Mouse (Mus musculus): ENCODE measurements around the gene Slc22a18. TPM values are rescaled to one million over a fixed set of nuclear protein-coding genes. Genes with fewer than 3 reads are reported as not detected.

Slc22a18 gene
- total and polyA plus RNA-seq, 3 experiments, result 5.8 to 19.8 TPM; not detected in 1

GRCm38 (mm10) chr7:143458963-143459331, 14.6 kb upstream of the Slc22a18 start:
- Histone ChIP-seq H3K9ac (ENCODE audit: control insufficient read depth, low read depth, low read length, poor library complexity, severe bottlenecking) (no peak overlapping the region), H3K27ac (ENCODE audit: control insufficient read depth, low read depth, low read length) (no peak overlapping the region), H3K79me2 (ENCODE audit: control insufficient read depth, insufficient read depth, low read length, poor library complexity) (no peaks in the 10 kb centered on the region), H3K9me3 (replicated peaks; ENCODE audit: insufficient read depth, low read length) (no peaks in the 10 kb centered on the region), H3K4me3 (ENCODE audit: control insufficient read depth in 1 of 2, insufficient read depth in 1 of 2, low read depth in 2 of 2, low read length in 2 of 2) (no peak overlapping the region), H3K4me1 (ENCODE audit: control insufficient read depth in 1 of 2, insufficient read depth in 2 of 2, low read length in 2 of 2) (peaks cover 0 to 5% of the 10 kb centered on the region in 2 experiments; a peak in 1 of 4 replicates), H3K36me3 (ENCODE audit: control insufficient read depth in 1 of 2, insufficient read depth in 2 of 2, low read length in 2 of 2) (peaks cover 0 to 6% of the 10 kb centered on the region in 2 experiments; a peak in 2 of 4 replicates), H3K27me3 (ENCODE audit: control insufficient read depth in 1 of 2, insufficient read depth in 2 of 2, low read length in 2 of 2) (no peaks in the 10 kb centered on the region)
- DNase-seq (ENCODE audit: low read depth, low spot score), result no peak
- no peak for TF ChIP-seq ELF1 (IDR thresholded peaks at IDR 0.05; ENCODE audit: low read depth, low read length)
- no peak for TF ChIP-seq E2F4 (IDR thresholded peaks at IDR 0.05; ENCODE audit: borderline replicate concordance, low read depth, low read length)
- no peak for TF ChIP-seq TBP (IDR thresholded peaks at IDR 0.05; ENCODE audit: low read depth, low read length)
- TF ChIP-seq ZMIZ1 (IDR thresholded peaks at IDR 0.05; ENCODE audit: low read depth, low read length), result no peak
- TF ChIP-seq USF1 (IDR thresholded peaks at IDR 0.05; ENCODE audit: low read depth, low read length), result no peak
- TF ChIP-seq MYB (IDR thresholded peaks at IDR 0.05; ENCODE audit: low read depth, low read length), result no peak
- TF ChIP-seq NRF1 (IDR thresholded peaks at IDR 0.05; ENCODE audit: insufficient read depth, low read depth, low read length, poor library complexity, severe bottlenecking), result no peak
- no peak for TF ChIP-seq JUND (IDR thresholded peaks at IDR 0.05; ENCODE audit: low read depth, low read length)
- TF ChIP-seq MEF2A (IDR thresholded peaks at IDR 0.05; ENCODE audit: extremely low read depth, insufficient replicate concordance, low read depth, low read length, poor library complexity, severe bottlenecking), result no peak
- no peak for TF ChIP-seq MAX (IDR thresholded peaks at IDR 0.05; ENCODE audit: low read length)
- no peak for TF ChIP-seq MYC (IDR thresholded peaks at IDR 0.05; ENCODE audit: low read depth, low read length)
- TF ChIP-seq GABPA (IDR thresholded peaks at IDR 0.05; ENCODE audit: low read depth, low read length), result no peak
- TF ChIP-seq MAFK (IDR thresholded peaks at IDR 0.05; ENCODE audit: borderline replicate concordance, low read depth, low read length), result no peak
- TF ChIP-seq POLR2AphosphoS5 (IDR thresholded peaks at IDR 0.05; ENCODE audit: borderline replicate concordance, low read depth, low read length), result no peak
- TF ChIP-seq TCF12 (IDR thresholded peaks at IDR 0.05; ENCODE audit: low read depth, low read length), result no peak
- TF ChIP-seq ZNF384 (IDR thresholded peaks at IDR 0.05; ENCODE audit: low read depth, low read length), result no peak

GRCm38 (mm10) chr7:143459332-143460211, 14.0 kb upstream of the Slc22a18 start:
- TF ChIP-seq SIN3A (IDR thresholded peaks at IDR 0.05; ENCODE audit: low read length) (no peak), GATA1 (IDR thresholded peaks at IDR 0.05; ENCODE audit: low read depth, low read length) (no peak), SMC3 (IDR thresholded peaks at IDR 0.05; ENCODE audit: low read depth, low read length) (no peak), ZC3H11A (IDR thresholded peaks at IDR 0.05; ENCODE audit: low read depth, low read length) (no peak), ZMIZ1 (IDR thresholded peaks at IDR 0.05; ENCODE audit: low read depth, low read length) (no peak)
- H3K36me3 ChIP-seq (ENCODE audit: control insufficient read depth in 1 of 2, insufficient read depth in 2 of 2, low read length in 2 of 2), result peaks cover 0 to 12% of the 10 kb centered on the region in 2 experiments; a peak in 2 of 4 replicates
- no peak overlapping the region for H3K27ac ChIP-seq (ENCODE audit: control insufficient read depth, low read depth, low read length)
- H3K27me3 ChIP-seq (ENCODE audit: control insufficient read depth in 1 of 2, insufficient read depth in 2 of 2, low read length in 2 of 2), result no peaks in the 10 kb centered on the region
- no peak overlapping the region for H3K9ac ChIP-seq (ENCODE audit: control insufficient read depth, low read depth, low read length, poor library complexity, severe bottlenecking)
- H3K4me1 ChIP-seq (ENCODE audit: control insufficient read depth in 1 of 2, insufficient read depth in 2 of 2, low read length in 2 of 2), result peaks cover 0 to 10% of the 10 kb centered on the region in 2 experiments; a peak in 2 of 4 replicates
- no peak overlapping the region for H3K4me3 ChIP-seq (ENCODE audit: control insufficient read depth in 1 of 2, insufficient read depth in 1 of 2, low read depth in 2 of 2, low read length in 2 of 2)
- H3K79me2 ChIP-seq (ENCODE audit: control insufficient read depth, insufficient read depth, low read length, poor library complexity), result no peaks in the 10 kb centered on the region
- H3K9me3 ChIP-seq (replicated peaks; ENCODE audit: insufficient read depth, low read length), result no peaks in the 10 kb centered on the region
- no peak for DNase-seq (ENCODE audit: low read depth, low spot score)
